Mouse (Mus musculus): ENCODE data around the gene Sema4a.
A peak's percentile ranks its signal among the peaks of the same experiment; 100 is the strongest.

The Sema4a gene

DNA sequence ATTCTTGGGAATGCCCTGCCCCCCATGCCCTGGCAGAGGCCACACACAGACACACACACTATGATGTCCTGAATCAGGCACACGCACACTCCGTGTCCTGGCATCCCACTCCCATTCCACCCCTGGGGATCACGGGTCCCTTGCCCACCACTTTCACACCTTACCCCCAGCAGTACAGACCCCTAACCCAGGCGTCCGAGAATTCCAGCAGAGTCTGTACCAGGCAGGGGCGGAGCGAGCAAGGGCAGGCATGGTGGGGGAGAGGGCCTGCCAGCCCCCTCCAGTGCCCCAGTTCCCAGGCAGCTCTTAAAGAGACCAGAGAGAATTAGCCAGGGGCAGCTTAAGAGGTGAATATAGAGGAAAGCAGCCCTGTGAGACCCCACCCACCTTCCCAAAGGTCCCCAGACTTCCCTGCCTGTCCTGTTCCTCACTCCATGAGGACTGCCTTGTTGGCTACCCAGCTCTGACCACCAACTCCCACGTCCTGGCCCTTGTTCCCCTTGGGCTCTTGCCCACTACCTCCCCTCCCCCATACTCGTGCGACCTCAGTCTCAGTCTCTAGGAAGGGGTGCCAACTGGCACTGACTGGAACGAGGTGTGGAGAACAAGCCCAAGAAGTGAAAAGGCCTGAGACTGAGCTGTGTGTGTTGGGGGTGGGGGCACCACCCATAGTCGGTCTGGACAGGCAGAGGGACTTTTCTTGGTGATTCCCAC, at the start of gene Sema4a:
Gene Sema4a (minus strand): TSS at position 200 of the 714 bp plus-strand sequence.
- Histone ChIP-seq H3K27me3 (ENCODE audit: control insufficient read depth, insufficient read depth, low read length, poor library complexity, severe bottlenecking) (no peaks in the 10 kb centered on the region), H3K36me3 (ENCODE audit: control insufficient read depth, insufficient read depth, low read length, poor library complexity, severe bottlenecking) (no peaks in the 10 kb centered on the region)
- DNase-seq (ENCODE audit: low read depth, low spot score) = no peak

GRCm38 (mm10) chr3:88509692-88510420, 48.9 kb upstream of the Sema4a start, which contains the start of gene Lmna:
Gene Lmna (minus strand): TSS chr3:88509956.
- H3K27me3 ChIP-seq (ENCODE audit: control insufficient read depth, insufficient read depth, low read length, poor library complexity, severe bottlenecking) = no peaks in the 10 kb centered on the region
- peak; percentile 99 for DNase-seq (ENCODE audit: low read depth, low spot score)

DNA sequence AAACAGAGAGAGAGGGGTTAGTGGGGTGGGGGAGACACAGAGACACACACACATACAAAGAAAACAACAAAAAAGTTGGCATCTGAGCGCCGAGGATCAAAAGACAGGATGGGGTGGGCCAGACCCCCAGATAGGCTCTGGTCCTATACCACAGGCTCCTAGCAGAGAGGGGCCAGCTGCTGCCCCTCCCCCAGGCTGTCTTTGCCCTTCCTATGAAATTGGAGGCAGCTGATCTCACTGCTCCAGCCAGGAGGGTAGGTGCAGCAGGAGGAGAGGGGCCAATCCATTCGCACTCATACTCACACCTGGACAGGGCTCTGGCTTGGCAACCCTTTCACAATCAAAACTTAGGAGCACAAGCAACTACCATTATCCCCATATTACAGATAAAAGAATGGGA, 48.3 kb upstream of the Sema4a start:
- no peaks in the 10 kb centered on the region for H3K27me3 ChIP-seq (ENCODE audit: control insufficient read depth, insufficient read depth, low read length, poor library complexity, severe bottlenecking)
- no peaks in the 10 kb centered on the region for H3K36me3 ChIP-seq (ENCODE audit: control insufficient read depth, insufficient read depth, low read length, poor library complexity, severe bottlenecking)
- DNase-seq (ENCODE audit: low read depth, low spot score) = no peak

More at GRCm38 (mm10) chr3:88509692-88510420, 48.9 kb upstream of the Sema4a start, which contains the start of gene Lmna:
- H3K36me3 ChIP-seq (ENCODE audit: control insufficient read depth, insufficient read depth, low read length, poor library complexity, severe bottlenecking) = no peaks in the 10 kb centered on the region

DNA sequence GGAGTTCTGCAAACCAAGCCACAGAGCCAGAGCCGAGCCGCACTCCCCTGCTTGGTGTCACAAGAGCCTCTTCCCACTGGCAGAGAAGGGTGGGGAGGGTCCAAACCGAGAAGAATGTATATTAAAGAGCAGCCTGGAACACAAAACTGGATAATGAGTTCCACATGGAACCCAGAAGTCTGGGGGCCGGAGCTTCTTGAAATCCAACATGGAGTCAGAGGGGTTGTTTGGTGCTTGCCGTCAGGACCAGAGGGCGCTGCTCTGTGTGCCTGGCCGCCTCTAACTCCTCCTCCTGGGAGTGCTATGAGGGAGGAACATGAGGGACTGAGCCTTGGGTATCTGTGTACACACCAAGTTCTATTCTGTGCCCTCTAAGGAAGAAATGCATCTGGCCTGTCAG, 44.8 kb upstream of the Sema4a start:
- Histone ChIP-seq H3K36me3 (ENCODE audit: control insufficient read depth, insufficient read depth, low read length, poor library complexity, severe bottlenecking) (no peaks in the 10 kb centered on the region), H3K27me3 (ENCODE audit: control insufficient read depth, insufficient read depth, low read length, poor library complexity, severe bottlenecking) (no peaks in the 10 kb centered on the region)
- no peak for DNase-seq (ENCODE audit: low read depth, low spot score)

GRCm38 (mm10) chr3:88505081-88505480, 44.1 kb upstream of the Sema4a start:
- Histone ChIP-seq H3K27me3 (ENCODE audit: control insufficient read depth, insufficient read depth, low read length, poor library complexity, severe bottlenecking) (no peaks in the 10 kb centered on the region), H3K36me3 (ENCODE audit: control insufficient read depth, insufficient read depth, low read length, poor library complexity, severe bottlenecking) (no peaks in the 10 kb centered on the region)
- no peak for DNase-seq (ENCODE audit: low read depth, low spot score)

- no peak for DNase-seq (ENCODE audit: low read depth, low spot score)
- Histone ChIP-seq H3K27me3 (ENCODE audit: control insufficient read depth, insufficient read depth, low read length, poor library complexity, severe bottlenecking) (no peaks in the 10 kb centered on the region), H3K36me3 (ENCODE audit: control insufficient read depth, insufficient read depth, low read length, poor library complexity, severe bottlenecking) (no peaks in the 10 kb centered on the region)
Measured at GRCm38 (mm10) chr3:88503881-88504746, 43.1 kb upstream of the Sema4a start.

- Histone ChIP-seq H3K36me3 (ENCODE audit: control insufficient read depth, insufficient read depth, low read length, poor library complexity, severe bottlenecking) (no peaks in the 10 kb centered on the region), H3K27me3 (ENCODE audit: control insufficient read depth, insufficient read depth, low read length, poor library complexity, severe bottlenecking) (no peaks in the 10 kb centered on the region)
- no peak for DNase-seq (ENCODE audit: low read depth, low spot score)
Measured at GRCm38 (mm10) chr3:88503505-88503863, 42.5 kb upstream of the Sema4a start.

- Histone ChIP-seq H3K36me3 (ENCODE audit: control insufficient read depth, insufficient read depth, low read length, poor library complexity, severe bottlenecking) (no peaks in the 10 kb centered on the region), H3K27me3 (ENCODE audit: control insufficient read depth, insufficient read depth, low read length, poor library complexity, severe bottlenecking) (no peaks in the 10 kb centered on the region)
- peak; percentile 64 for DNase-seq (ENCODE audit: low read depth, low spot score)
Measured at GRCm38 (mm10) chr3:88502641-88503504, 41.9 kb upstream of the Sema4a start.

DNA sequence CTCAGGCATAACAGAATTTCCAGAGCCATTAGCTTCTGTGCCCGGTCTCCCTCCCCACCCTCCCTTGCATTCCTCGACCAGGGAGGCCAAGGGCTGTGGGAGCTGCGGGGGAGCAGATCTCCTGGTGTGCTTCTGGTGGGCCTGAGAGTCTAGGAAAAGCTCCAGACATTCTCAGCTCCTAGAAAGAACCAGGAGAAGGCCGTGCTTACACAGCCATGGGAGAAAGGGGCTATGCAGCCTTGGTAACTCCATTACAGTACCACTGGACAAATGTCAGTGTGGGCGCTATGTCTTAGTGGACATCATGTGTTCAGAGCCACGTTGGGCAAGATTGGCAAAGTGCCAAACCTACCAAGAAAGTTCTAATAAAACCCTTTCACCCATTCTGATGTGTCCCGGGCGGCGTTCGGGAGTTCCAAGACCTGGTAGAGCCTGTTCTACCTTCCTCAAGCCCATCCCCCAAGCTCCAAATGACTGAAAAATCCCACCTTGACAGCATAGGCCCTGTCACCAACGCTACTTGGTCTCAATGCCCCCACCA, 41.1 kb upstream of the Sema4a start:
- Histone ChIP-seq H3K36me3 (ENCODE audit: control insufficient read depth, insufficient read depth, low read length, poor library complexity, severe bottlenecking) (no peaks in the 10 kb centered on the region), H3K27me3 (ENCODE audit: control insufficient read depth, insufficient read depth, low read length, poor library complexity, severe bottlenecking) (no peaks in the 10 kb centered on the region)
- no peak for DNase-seq (ENCODE audit: low read depth, low spot score)

- no peaks in the 10 kb centered on the region for H3K27me3 ChIP-seq (ENCODE audit: control insufficient read depth, insufficient read depth, low read length, poor library complexity, severe bottlenecking)
- DNase-seq (ENCODE audit: low read depth, low spot score) = no peak
Measured at GRCm38 (mm10) chr3:88501366-88502030, 40.5 kb upstream of the Sema4a start.

GRCm38 (mm10) chr3:88500655-88501365, 39.8 kb upstream of the Sema4a start:
- no peak for DNase-seq (ENCODE audit: low read depth, low spot score)
- no peaks in the 10 kb centered on the region for H3K27me3 ChIP-seq (ENCODE audit: control insufficient read depth, insufficient read depth, low read length, poor library complexity, severe bottlenecking)

More at GRCm38 (mm10) chr3:88501366-88502030, 40.5 kb upstream of the Sema4a start:
- H3K36me3 ChIP-seq (ENCODE audit: control insufficient read depth, insufficient read depth, low read length, poor library complexity, severe bottlenecking) = no peaks in the 10 kb centered on the region

DNA sequence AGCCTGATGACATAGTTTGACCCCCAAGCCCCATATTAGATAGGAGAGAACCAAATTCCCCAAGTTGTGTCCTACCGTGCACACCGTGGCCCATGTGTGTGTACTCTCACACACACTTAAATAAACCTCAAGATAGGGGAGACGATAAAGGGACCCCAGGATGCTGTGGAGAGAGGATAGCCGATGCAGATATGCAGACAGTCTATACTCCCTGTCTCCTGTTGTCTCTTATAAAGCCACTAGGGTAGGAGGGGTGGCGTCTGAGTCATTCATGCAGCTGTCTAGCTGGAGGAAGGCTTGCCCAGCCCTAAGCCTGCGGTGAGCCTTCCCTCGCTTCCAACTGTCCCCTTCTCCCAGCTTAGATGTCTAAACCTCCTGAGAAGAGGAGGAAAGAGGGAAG, 39.1 kb upstream of the Sema4a start:
- Histone ChIP-seq H3K27me3 (ENCODE audit: control insufficient read depth, insufficient read depth, low read length, poor library complexity, severe bottlenecking) (no peaks in the 10 kb centered on the region), H3K36me3 (ENCODE audit: control insufficient read depth, insufficient read depth, low read length, poor library complexity, severe bottlenecking) (no peaks in the 10 kb centered on the region)
- DNase-seq (ENCODE audit: low read depth, low spot score) = no peak

More at GRCm38 (mm10) chr3:88500655-88501365, 39.8 kb upstream of the Sema4a start:
- H3K36me3 ChIP-seq (ENCODE audit: control insufficient read depth, insufficient read depth, low read length, poor library complexity, severe bottlenecking) = no peaks in the 10 kb centered on the region

DNA sequence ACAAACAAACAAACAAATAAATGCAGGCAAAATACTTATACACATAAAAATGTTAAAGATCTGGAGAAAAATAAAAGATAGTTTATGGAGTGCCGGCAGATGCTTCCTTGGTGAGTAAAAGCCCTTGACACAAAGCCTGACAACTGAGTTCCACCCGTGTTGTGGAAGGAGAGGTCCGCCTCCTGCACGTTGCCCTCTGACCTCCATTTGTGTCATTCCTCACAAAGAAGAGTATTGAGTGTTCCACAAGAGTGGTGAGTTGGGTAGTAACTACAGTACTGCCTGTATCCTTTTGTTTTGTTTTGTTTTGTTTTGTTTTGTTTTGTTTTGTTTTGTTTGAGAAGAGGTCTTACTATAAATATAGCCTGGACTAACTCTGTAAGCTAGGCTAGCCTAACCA, 38.6 kb upstream of the Sema4a start:
- no peaks in the 10 kb centered on the region for H3K36me3 ChIP-seq (ENCODE audit: control insufficient read depth, insufficient read depth, low read length, poor library complexity, severe bottlenecking)
- DNase-seq (ENCODE audit: low read depth, low spot score) = no peak
- no peaks in the 10 kb centered on the region for H3K27me3 ChIP-seq (ENCODE audit: control insufficient read depth, insufficient read depth, low read length, poor library complexity, severe bottlenecking)

Data from splenic B cell, adult 2 months (primary cell).